Mouse (Mus musculus) megakaryocyte, embryonic 14.5 days (primary cell): Measurements from ENCODE around the gene Mlh3. TPM values are rescaled to one million over a fixed set of nuclear protein-coding genes. Genes with fewer than 3 reads are reported as not detected.

Experiments
- H3K27me3 ChIP-seq: replicated peaks from 2 replicates; pipeline ENCODE3; 2012; ENCODE audit warnings: inconsistent platforms
- H3K36me3 ChIP-seq: replicated peaks from 2 replicates; pipeline ENCODE3; 2012; ENCODE audit warnings: low read length, inconsistent platforms, mixed read lengths
- H3K4me1 ChIP-seq: 2 replicates; pipeline ENCODE4 v1.6.1; 2012; ENCODE audit warnings: inconsistent platforms
- H3K4me3 ChIP-seq: replicated peaks from 2 replicates; pipeline ENCODE3; 2012; ENCODE audit warnings: moderate library complexity, mild to moderate bottlenecking, inconsistent platforms
- H3K9me3 ChIP-seq: 2 replicates; pipeline ENCODE4 v1.6.1; 2012; ENCODE audit warnings: inconsistent platforms
- FLI1 ChIP-seq: IDR thresholded peaks from 2 replicates; pipeline ENCODE4 v1.6.1; 2012; ENCODE audit warnings: low read length, inconsistent platforms, mixed read lengths
- GATA1 ChIP-seq: IDR thresholded peaks from 3 replicates; pipeline ENCODE4 v1.6.1; 2012; ENCODE audit warnings: mixed read lengths, low read length, inconsistent platforms, borderline replicate concordance
- polyA plus RNA-seq: library from polyadenylated mRNA; stranded (reverse); fragments of >175 nt; gene quantifications from 2 replicates; pipeline ENCODE4 v1.2.3, GENCODE M21; 2012; ENCODE audit warnings: low replicate concordance; ENCODE audit not compliant: insufficient read depth

Gene Mlh3
- polyA plus RNA-seq, 1 experiment = 0.96 TPM

DNA sequence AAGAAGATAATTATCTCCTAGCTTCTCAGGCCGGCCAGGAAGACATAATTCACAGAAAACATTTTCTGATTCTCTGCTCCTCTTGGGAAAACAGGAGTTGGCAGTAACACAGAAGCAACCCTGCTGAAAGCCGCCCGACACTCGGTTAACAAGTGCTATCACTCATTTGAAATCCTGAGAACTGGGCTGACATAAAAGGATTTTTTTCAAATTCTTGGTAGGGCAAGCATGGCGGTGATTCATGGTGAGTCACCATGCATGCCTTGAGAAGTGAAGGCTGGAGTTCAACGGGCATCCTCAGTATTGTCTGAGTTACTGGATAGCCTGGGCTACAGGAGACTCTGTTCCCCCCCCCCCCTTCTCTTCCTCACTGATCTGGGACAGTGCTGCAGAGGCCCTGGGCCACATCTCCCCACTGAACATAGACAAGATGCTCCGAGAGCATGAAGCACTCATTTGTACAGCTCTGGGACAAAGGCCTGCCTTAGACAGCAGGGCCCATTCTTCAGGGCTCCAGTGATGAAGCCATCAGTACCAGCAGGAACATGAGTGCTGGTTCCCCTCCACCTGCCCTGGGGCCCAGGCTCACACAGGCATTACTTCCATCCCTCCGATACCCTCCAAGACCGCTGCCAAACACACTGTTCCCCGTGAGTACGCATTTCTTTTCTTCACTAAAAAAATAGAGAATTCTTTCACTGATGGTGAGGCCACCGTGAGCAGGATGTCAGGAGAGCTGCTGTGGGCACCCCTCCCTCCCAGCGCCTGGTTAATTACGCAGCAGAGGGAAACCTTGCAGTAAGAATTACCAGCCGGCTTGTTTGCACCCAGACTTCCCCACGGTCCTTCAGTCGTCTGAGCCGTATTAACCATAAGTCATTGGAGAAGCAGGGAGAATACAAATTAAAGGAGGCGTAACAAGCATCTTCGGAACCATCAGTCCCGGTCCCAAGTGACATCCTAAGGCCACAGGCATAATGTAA is 36.7 kb downstream of the Mlh3 start:
- H3K9me3 ChIP-seq = no peaks in the 10 kb centered on the region; the same call in 1 of the 2 replicates
- no peak for TF ChIP-seq FLI1
- no peak for TF ChIP-seq GATA1
- H3K4me3 ChIP-seq = no peak overlapping the region
- H3K36me3 ChIP-seq = peaks cover 38% of the 10 kb centered on the region
- H3K4me1 ChIP-seq = peaks cover 28% of the 10 kb centered on the region
- no peaks in the 10 kb centered on the region for H3K27me3 ChIP-seq

DNA sequence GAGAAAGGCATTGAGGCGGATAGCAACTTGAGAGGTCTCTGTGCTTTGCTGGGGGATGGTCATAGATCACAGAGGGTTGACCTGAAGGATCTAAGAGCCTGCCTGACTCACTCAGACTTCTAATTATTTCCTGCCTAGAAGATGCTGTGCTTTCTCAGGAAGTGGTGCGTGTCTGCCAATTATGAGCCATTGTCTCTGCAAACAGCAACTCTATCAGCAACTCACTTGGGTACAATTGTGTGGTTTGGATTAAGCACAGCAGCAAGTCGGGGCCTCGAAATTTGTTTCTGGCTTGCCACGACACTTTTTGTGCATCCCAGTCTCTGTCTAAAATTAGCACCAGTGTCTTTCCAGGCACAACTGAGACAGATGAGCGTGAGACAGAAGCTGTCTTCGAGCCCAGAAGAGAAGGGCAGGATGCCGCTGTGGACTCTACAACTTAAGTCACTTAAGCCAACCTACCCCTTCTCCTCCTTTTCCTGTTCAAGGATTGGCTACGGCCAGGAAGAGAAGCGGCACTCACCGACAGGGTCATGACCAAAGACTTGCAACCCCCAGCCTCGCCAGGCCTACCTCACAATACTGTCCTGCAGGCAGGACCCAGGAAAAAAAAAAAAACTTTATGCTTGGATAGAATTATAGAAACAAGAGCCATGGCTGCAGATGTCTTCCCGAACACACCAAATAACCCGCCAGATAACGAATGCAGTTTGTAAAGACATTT is 42.4 kb downstream of the Mlh3 start:
- Histone ChIP-seq H3K4me1 (peaks cover 39% of the 10 kb centered on the region), H3K9me3 (no peaks in the 10 kb centered on the region; the same call in 1 of the 2 replicates), H3K36me3 (peaks cover 52% of the 10 kb centered on the region), H3K4me3 (no peak overlapping the region), H3K27me3 (no peaks in the 10 kb centered on the region)
- TF ChIP-seq GATA1 (no peak), FLI1 (no peak)

DNA sequence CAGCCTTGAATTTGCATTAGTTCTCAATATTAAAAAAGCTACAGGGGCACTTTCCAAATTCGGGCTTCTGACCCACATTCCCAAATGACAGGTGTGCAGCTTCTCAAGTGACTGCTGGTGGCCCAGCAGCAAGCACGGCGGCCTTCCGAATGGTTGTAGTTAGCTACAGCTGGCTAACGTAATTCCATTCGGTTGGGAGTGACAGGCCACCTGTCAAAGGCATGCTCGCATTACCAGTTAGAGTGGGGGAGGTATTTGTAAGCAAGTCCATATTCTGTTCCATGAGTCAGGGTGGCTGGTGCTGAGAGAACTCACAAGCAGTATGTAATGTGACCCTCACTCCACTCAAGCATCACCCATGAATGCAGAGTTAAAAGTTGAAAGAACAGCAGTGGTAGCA is 43.2 kb downstream of the Mlh3 start:
- H3K36me3 ChIP-seq = peaks cover 56% of the 10 kb centered on the region
- H3K27me3 ChIP-seq = no peaks in the 10 kb centered on the region
- H3K4me3 ChIP-seq = no peak overlapping the region
- no peak for TF ChIP-seq GATA1
- TF ChIP-seq FLI1 = no peak
- no peaks in the 10 kb centered on the region; the same call in 1 of the 2 replicates for H3K9me3 ChIP-seq
- H3K4me1 ChIP-seq = peaks cover 39% of the 10 kb centered on the region

DNA sequence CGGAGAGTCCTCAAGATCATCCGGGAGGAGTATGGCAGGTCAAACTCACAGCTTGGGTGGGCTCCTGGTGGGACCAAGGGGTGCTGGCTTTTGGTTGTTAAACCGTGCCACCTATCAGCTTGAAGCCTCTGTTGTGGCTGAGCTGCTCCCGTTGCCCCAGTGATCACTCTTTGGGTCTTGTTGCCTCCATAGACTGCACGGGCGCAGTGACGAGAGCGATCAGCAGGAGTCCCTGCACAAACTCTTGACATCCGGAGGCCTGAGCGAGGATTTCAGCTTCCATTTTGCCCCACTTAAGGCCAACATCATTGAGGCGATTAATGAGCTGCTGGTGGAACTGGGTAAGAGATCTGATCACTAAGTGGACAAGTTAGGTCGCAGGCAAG is 50.5 kb downstream of the Mlh3 start:
- no peak for TF ChIP-seq FLI1
- TF ChIP-seq GATA1 = no peak
- peaks cover 42% of the 10 kb centered on the region for H3K36me3 ChIP-seq
- peaks cover 2% of the 10 kb centered on the region for H3K27me3 ChIP-seq
- H3K9me3 ChIP-seq = no peaks in the 10 kb centered on the region
- H3K4me1 ChIP-seq = peaks cover 36% of the 10 kb centered on the region
- H3K4me3 ChIP-seq = peak overlapping the region; percentile 93

DNA sequence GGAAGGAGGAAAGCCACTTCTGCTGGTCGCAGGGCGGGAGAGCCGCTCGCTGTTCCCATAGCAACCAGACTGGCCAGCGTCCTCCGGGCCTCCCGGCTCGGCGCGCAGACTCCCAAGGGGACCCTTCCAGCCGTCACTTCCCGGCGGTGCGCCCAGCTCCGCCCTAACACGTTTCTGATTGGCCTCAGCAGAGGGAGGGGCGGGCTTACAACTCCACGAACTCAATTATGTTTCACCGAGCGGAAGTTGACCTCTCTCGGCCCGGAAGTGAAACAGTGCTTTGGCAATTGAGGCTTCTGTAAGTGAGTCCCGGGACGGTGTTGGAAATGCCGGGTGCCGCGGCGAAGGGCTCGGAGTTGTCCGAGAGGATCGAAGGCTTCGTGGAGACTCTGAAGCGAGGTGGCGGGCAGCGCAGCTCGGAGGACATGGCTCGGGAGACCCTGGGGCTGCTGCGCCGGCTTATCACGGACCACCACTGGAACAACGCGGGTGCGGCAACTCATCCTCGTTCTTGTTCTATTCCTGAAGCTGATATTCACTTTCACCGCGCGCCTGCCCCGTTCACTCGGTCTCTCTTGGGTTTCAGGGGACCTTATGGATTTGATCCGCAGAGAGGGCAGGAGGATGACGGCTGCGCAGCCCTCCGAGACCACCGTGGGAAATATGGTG is 51.0 kb downstream of the Mlh3 start, which contains the start of gene Eif2b2:
Gene Eif2b2, plus strand, starts transcription at position 246 of the 669 bp plus-strand sequence.
- Histone ChIP-seq H3K27me3 (peaks cover 2% of the 10 kb centered on the region), H3K9me3 (no peaks in the 10 kb centered on the region), H3K36me3 (peaks cover 37% of the 10 kb centered on the region), H3K4me1 (peaks cover 41% of the 10 kb centered on the region), H3K4me3 (peak within 1 kb of the TSS; percentile 93)
- TF ChIP-seq GATA1 (no peak), FLI1 (peak; percentile 38; the same call in 1 of the 2 replicates)

DNA sequence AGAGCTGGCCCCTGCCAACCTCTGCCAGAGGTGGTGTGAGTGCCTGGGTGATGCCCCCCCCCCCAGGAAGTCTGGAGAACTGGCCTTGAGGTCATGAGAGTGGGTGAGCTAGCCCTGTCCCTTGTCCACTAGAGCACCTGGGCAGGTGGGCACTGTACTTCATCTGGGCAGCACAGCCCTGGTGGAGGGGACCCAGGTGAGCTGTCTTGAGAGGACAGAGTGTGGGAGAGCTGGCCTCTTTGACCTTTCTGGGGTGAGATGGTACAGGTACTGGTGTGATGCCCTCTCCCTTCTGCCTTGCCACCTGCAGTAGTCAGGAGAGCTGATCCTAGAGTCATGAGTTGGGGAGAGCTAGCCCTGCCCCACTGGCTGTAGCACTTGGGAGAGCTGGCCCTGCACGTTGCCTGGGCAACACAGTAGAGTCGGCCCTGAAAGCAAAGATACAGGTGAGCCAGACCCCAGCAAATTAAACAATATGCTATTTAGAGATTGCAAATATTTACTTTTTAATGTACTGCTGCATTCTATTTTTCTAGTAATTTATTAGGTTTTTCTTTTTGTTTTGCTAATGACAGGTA is 52.6 kb downstream of the Mlh3 start:
- Histone ChIP-seq H3K9me3 (no peaks in the 10 kb centered on the region), H3K4me3 (no peak overlapping the region), H3K36me3 (peaks cover 22% of the 10 kb centered on the region), H3K27me3 (peaks cover 2% of the 10 kb centered on the region), H3K4me1 (peaks cover 43% of the 10 kb centered on the region)
- TF ChIP-seq GATA1 (no peak), FLI1 (no peak)

DNA sequence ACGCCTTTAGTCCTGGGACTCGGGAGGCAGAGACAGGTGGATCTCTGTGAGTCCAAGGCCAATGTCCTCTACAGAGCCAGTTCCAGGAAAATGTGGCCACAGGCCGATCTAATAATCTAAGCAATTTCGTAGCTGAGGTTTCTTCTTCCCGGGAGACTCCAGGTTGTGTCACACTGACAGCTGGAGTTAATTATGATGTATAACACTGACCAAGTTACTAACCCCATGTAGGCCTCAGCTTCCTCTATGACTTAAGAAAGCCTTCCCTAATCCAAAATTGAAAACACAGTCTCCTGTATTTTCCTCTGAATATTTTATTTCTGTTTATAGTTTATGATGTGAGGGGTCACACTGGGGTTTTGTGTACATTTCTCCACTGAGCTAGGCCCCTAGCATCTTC is 55.4 kb downstream of the Mlh3 start:
- no peaks in the 10 kb centered on the region for H3K9me3 ChIP-seq
- TF ChIP-seq FLI1 = no peak
- TF ChIP-seq GATA1 = no peak
- no peaks in the 10 kb centered on the region for H3K36me3 ChIP-seq
- peaks cover 2% of the 10 kb centered on the region for H3K27me3 ChIP-seq
- peaks cover 27% of the 10 kb centered on the region for H3K4me1 ChIP-seq
- H3K4me3 ChIP-seq = no peak overlapping the region

DNA sequence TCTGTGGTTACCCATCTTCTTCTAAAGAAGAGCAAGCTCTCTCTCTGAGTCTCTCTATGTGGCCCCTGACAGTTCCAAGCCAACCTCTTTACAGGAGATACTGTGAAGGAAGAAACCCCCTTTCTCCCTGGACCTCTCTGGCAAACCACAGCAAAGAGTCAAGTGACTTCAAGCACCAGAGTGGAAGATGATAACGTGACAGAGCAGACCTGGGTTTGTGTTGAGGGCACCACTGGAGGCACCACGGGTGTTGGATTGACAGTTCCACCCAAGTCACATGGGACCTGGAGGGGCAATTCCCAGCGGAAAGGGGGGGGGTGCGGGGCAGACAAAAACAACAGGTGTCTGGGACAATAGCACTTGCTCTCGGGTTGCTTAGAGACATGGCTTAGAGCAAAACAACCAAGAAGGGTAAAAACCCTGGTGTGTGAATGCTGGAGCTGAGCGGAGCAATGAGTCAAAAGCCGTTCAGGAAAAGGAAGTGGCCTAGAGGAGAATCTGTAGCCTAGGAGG is 61.7 kb downstream of the Mlh3 start:
- TF ChIP-seq FLI1 = no peak
- TF ChIP-seq GATA1 = no peak
- Histone ChIP-seq H3K9me3 (no peaks in the 10 kb centered on the region), H3K4me3 (no peak overlapping the region), H3K36me3 (no peaks in the 10 kb centered on the region), H3K27me3 (peaks cover 19% of the 10 kb centered on the region), H3K4me1 (peaks cover 23% of the 10 kb centered on the region)

DNA sequence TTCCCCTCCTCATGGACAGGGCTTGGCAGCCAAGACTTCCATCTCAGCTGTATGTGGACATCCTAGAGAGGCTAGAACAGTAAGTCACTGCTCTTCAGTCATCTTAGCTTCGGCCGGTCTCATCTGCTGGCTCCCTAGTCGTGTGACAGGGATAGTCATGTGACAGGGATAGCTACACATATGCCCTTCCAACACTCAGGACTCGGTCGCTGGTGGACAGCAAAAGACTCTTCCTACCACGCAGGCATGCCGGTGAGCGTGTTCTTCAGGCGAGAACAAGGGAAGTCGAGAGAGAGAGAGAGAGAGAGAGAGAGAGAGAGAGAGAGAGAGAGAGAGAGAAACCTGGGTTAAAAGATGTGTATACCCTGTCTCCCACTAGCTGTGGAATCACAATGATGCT is 65.0 kb downstream of the Mlh3 start:
- no peaks in the 10 kb centered on the region for H3K9me3 ChIP-seq
- no peak overlapping the region for H3K4me3 ChIP-seq
- peaks cover 34% of the 10 kb centered on the region for H3K4me1 ChIP-seq
- H3K36me3 ChIP-seq = no peaks in the 10 kb centered on the region
- TF ChIP-seq GATA1 (no peak), FLI1 (no peak)
- peaks cover 35% of the 10 kb centered on the region for H3K27me3 ChIP-seq
